Mouse (Mus musculus) midbrain, postnatal 0 days (tissue): ENCODE data around the gene Gm42742. TPM values are rescaled to one million over a fixed set of nuclear protein-coding genes. Genes with fewer than 3 reads are reported as not detected.

Experiments used
- ATAC-seq: fragments of 200-750 bp; cut with Nextera tagmentation; 2 replicates; pipeline ENCODE4 v1.8.0; 2017; ENCODE audit warnings: moderate number of reproducible peaks, mild to moderate bottlenecking, moderate TSS enrichment, moderate library complexity; ENCODE audit not compliant: low FRiP score
- DNase-seq: peaks from one replicate; pipeline ENCODE4 v3.0.0-alpha.2; 2015; ENCODE audit warnings: low spot score
- H3K27ac ChIP-seq: fragments of 300-500 bp; sonication (generic); 2 replicates; pipeline ENCODE4 v1.5.1; 2014; ENCODE audit warnings: low read depth, mild to moderate bottlenecking, low read length, mixed read lengths
- H3K27me3 ChIP-seq: fragments of 300-500 bp; sonication (generic); 2 replicates; pipeline ENCODE4 v1.6.1; 2014; ENCODE audit warnings: low read length, control low read depth, mixed read lengths; ENCODE audit not compliant: insufficient read depth
- H3K36me3 ChIP-seq: fragments of 300-500 bp; sonication (generic); 2 replicates; pipeline ENCODE4 v1.6.1; 2014; ENCODE audit warnings: low read length, control low read depth, mixed read lengths; ENCODE audit not compliant: insufficient read depth
- H3K4me1 ChIP-seq: fragments of 300-500 bp; sonication (generic); 2 replicates; pipeline ENCODE4 v1.6.1; 2014; ENCODE audit warnings: mild to moderate bottlenecking, control low read depth, antibody characterized with exemption, low read length, mixed read lengths; ENCODE audit not compliant: insufficient read depth
- H3K4me2 ChIP-seq: fragments of 300-500 bp; sonication (generic); 2 replicates; pipeline ENCODE4 v1.6.1; 2014; ENCODE audit warnings: low read depth, mild to moderate bottlenecking, low read length, mixed read lengths; ENCODE audit not compliant: poor library complexity, severe bottlenecking
- H3K4me3 ChIP-seq: fragments of 300-500 bp; sonication (generic); 2 replicates; pipeline ENCODE4 v1.5.1; 2014; ENCODE audit warnings: low read depth, mild to moderate bottlenecking, low read length, moderate library complexity
- H3K9ac ChIP-seq: fragments of 300-500 bp; sonication (generic); replicated peaks from 2 replicates; pipeline ENCODE4 v1.6.1; 2014; ENCODE audit warnings: mild to moderate bottlenecking, low read length, moderate library complexity, mixed read lengths; ENCODE audit not compliant: poor library complexity, severe bottlenecking
- H3K9me3 ChIP-seq: fragments of 300-500 bp; sonication (generic); 2 replicates; pipeline ENCODE4 v1.6.1; 2016; ENCODE audit warnings: low read length, control low read depth
- CTCF ChIP-seq: IDR thresholded peaks from 2 replicates; pipeline ENCODE4 v1.5.1; 2016; ENCODE audit warnings: antibody characterized with exemption, mild to moderate bottlenecking
- WGBS: fragments of 180-500 bp; shearing (Covaris S2); extraction: QIAGEN DNeasy Blood & Tissue Kit; methylation state at CpG from one replicate; pipeline ENCODE4 v1.1.7; 2014; 5-methylcytosine and 5-hydroxymethylcytosine counted together
- polyA plus RNA-seq: library from polyadenylated mRNA; unstranded; fragments of >200 nt; fragmentation: Nextera tagmentation; extraction: Ambion mirVana; gene quantifications from 2 replicates; pipeline ENCODE4 v1.2.1, GENCODE M21; 2015
- total RNA-seq: library from RNA; depleted of rRNA; stranded (reverse); fragments of >200 nt; gene quantifications from 2 replicates; pipeline ENCODE4 v1.2.3, GENCODE M21; 2014

The Gm42742 gene
- total and polyA plus RNA-seq, 2 experiments from 2014 or later = 45.3 to 55.5 TPM

GRCm38 (mm10) chr7:127031244-127031643 is 10.3 kb upstream of the Gm42742 start:
- H3K27me3 ChIP-seq = no peaks in the 10 kb centered on the region
- no peak for DNase-seq
- no peak overlapping the region for H3K4me2 ChIP-seq
- 0 out of 2 replicates have a peak, but pooled peaks cover 4% of the 10 kb centered on the region for H3K36me3 ChIP-seq
- no peak overlapping the region for H3K4me3 ChIP-seq
- H3K4me1 ChIP-seq = peaks cover 6% of the 10 kb centered on the region
- TF ChIP-seq CTCF = no peak
- H3K27ac ChIP-seq = no peak overlapping the region
- no peak for ATAC-seq
- H3K9ac ChIP-seq = no peak overlapping the region
- WGBS = 83% methylated on average over 1 of the region's 1 CpGs
- no peaks in the 10 kb centered on the region for H3K9me3 ChIP-seq

- peaks cover 6% of the 10 kb centered on the region for H3K4me1 ChIP-seq
- ATAC-seq (no peak), DNase-seq (no peak)
- no peaks in the 10 kb centered on the region for H3K27me3 ChIP-seq
- WGBS = 93% methylated on average over 1 of the region's 1 CpGs
- no peak for TF ChIP-seq CTCF
- 0 out of 2 replicates have a peak, but pooled peaks cover 4% of the 10 kb centered on the region for H3K36me3 ChIP-seq
- no peak overlapping the region for H3K9ac ChIP-seq
- no peaks in the 10 kb centered on the region for H3K9me3 ChIP-seq
- no peak overlapping the region for H3K4me2 ChIP-seq
- no peak overlapping the region for H3K4me3 ChIP-seq
- no peak overlapping the region for H3K27ac ChIP-seq
Measured at GRCm38 (mm10) chr7:127030172-127030571, 9.3 kb upstream of the Gm42742 start.

GRCm38 (mm10) chr7:127027885-127028284 is 7.0 kb upstream of the Gm42742 start:
- peak overlapping the region; percentile 79 for H3K9ac ChIP-seq
- no peaks in the 10 kb centered on the region for H3K27me3 ChIP-seq
- 53% methylated on average over 8 of the region's 8 CpGs for WGBS
- H3K36me3 ChIP-seq = peaks cover 8% of the 10 kb centered on the region
- peak overlapping the region; percentile 99 for H3K27ac ChIP-seq
- ATAC-seq (no peak), DNase-seq (no peak)
- H3K9me3 ChIP-seq = no peaks in the 10 kb centered on the region
- H3K4me1 ChIP-seq = peaks cover 21% of the 10 kb centered on the region
- H3K4me2 ChIP-seq = peak overlapping the region; percentile 76
- peak; percentile 11 for TF ChIP-seq CTCF
- peak overlapping the region; percentile 90 for H3K4me3 ChIP-seq

GRCm38 (mm10) chr7:127026984-127027726 is 6.3 kb upstream of the Gm42742 start, which contains the start of gene Maz:
TSS of gene Maz (minus strand) at chr7:127027037.
- H3K9me3 ChIP-seq = no peaks in the 10 kb centered on the region
- H3K4me3 ChIP-seq = peak within 1 kb of the TSS; percentile 90
- peak; percentile 94 for ATAC-seq
- peaks cover 21% of the 10 kb centered on the region for H3K4me1 ChIP-seq
- H3K27ac ChIP-seq = peak within 1 kb of the TSS; percentile 99
- TF ChIP-seq CTCF = no peak
- peak within 1 kb of the TSS; percentile 96 for H3K9ac ChIP-seq
- peaks cover 15% of the 10 kb centered on the region for H3K36me3 ChIP-seq
- no peaks in the 10 kb centered on the region for H3K27me3 ChIP-seq
- WGBS = under 1% methylated on average over 47 of the region's 63 CpGs
- H3K4me2 ChIP-seq = peak within 1 kb of the TSS; percentile 76
- DNase-seq = peak; percentile 100

- peak overlapping the region; percentile 96 for H3K9ac ChIP-seq
- no peaks in the 10 kb centered on the region for H3K9me3 ChIP-seq
- peaks cover 15% of the 10 kb centered on the region for H3K36me3 ChIP-seq
- H3K4me2 ChIP-seq = peak overlapping the region; percentile 76
- no CpG with 5 or more reads among the region's 48 CpGs for WGBS
- no peak for DNase-seq
- peak overlapping the region; percentile 99 for H3K27ac ChIP-seq
- H3K27me3 ChIP-seq = no peaks in the 10 kb centered on the region
- peak overlapping the region; percentile 90 for H3K4me3 ChIP-seq
- ATAC-seq = 0 out of 2 replicates have a peak, but pooled peaks have one; percentile 1
- TF ChIP-seq CTCF = no peak
- peaks cover 21% of the 10 kb centered on the region for H3K4me1 ChIP-seq
Measured at GRCm38 (mm10) chr7:127026616-127026983, 5.7 kb upstream of the Gm42742 start.

GRCm38 (mm10) chr7:127026161-127026600 is 5.3 kb upstream of the Gm42742 start:
- DNase-seq = peak; percentile 57

More at GRCm38 (mm10) chr7:127026161-127026600, 5.3 kb upstream of the Gm42742 start:
- Histone ChIP-seq H3K9me3 (no peaks in the 10 kb centered on the region), H3K36me3 (peaks cover 15% of the 10 kb centered on the region), H3K4me1 (peaks cover 21% of the 10 kb centered on the region), H3K9ac (peak overlapping the region; percentile 96), H3K27me3 (no peaks in the 10 kb centered on the region), H3K4me2 (peak overlapping the region; percentile 76), H3K4me3 (peak overlapping the region; percentile 90), H3K27ac (peak overlapping the region; percentile 99)
- under 1% methylated on average over 16 of the region's 48 CpGs for WGBS
- no peak for TF ChIP-seq CTCF
- 0 out of 2 replicates have a peak, but pooled peaks have one; percentile 4 for ATAC-seq
